Mouse (Mus musculus): ENCODE results near the gene Tmem145. TPM values are rescaled to one million over a fixed set of nuclear protein-coding genes. Genes with fewer than 3 reads are reported as not detected.

Gene Tmem145
- polyA plus RNA-seq, 1 experiment from 2014 or later, result 14.1 TPM

GRCm38 (mm10) chr7:25301063-25301462, 4.8 kb upstream of the Tmem145 start, which contains the start of gene Prr19:
Prr19 (plus strand) TSS chr7:25301411.
- 63% methylated on average over 19 of the region's 19 CpGs for WGBS
- H3K4me2 ChIP-seq, result no peak within 1 kb of the TSS; the same call in 1 of the 2 replicates
- H3K9ac ChIP-seq, result no peak within 1 kb of the TSS
- peaks cover 1% of the 10 kb centered on the region for H3K36me3 ChIP-seq (ENCODE audit: poor library complexity, severe bottlenecking)
- H3K4me3 ChIP-seq, result no peak within 1 kb of the TSS
- H3K27me3 ChIP-seq, result no peaks in the 10 kb centered on the region
- H3K4me1 ChIP-seq, result peaks cover 28% of the 10 kb centered on the region
- no peaks in the 10 kb centered on the region for H3K9me3 ChIP-seq (replicated peaks)
- no peak for ATAC-seq
- H3K27ac ChIP-seq, result no peak within 1 kb of the TSS

DNA sequence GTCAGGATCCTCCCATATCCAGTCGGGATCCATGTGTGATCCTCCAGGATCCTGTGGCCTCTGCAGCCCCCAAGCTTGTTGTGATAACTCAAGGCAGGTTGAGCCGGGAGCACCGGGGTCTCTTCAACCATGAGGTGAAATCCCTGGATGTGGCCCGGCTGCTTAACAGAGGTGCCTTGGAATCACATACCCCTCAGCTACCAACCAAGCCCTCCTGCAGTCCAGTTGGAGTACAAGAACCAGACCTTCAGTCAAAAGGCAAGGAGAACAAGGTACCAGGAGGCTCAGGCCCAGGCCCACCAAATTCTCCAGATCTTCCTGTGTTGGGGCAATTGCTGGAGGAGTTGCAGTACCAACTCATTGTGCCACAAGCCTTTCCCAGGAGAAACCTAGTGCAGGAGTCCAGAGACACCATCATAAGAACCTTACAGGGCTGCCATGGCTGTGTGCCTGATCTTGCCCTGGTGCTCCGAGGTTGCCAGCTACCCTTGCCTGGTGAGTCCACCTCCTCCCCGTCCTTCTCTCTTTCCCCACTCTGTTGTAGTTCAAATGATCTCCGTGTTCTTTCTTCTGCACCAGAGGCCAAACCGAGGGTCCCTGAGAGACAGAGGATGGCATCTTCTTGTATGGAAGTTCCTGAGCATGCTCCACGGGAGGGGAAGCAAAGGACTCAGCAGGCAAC, 2.8 kb upstream of the Tmem145 start:
- 82% methylated on average over 9 of the region's 9 CpGs for WGBS
- ATAC-seq, result no peak
- Histone ChIP-seq H3K4me1 (peaks cover 20% of the 10 kb centered on the region), H3K4me2 (no peak overlapping the region), H3K36me3 (ENCODE audit: poor library complexity, severe bottlenecking) (no peaks in the 10 kb centered on the region), H3K27ac (no peak overlapping the region), H3K27me3 (peaks cover 10% of the 10 kb centered on the region), H3K4me3 (no peak overlapping the region), H3K9me3 (replicated peaks) (no peaks in the 10 kb centered on the region), H3K9ac (no peak overlapping the region)

- Histone ChIP-seq H3K9ac (no peak overlapping the region), H3K9me3 (replicated peaks) (no peaks in the 10 kb centered on the region), H3K27ac (no peak overlapping the region), H3K36me3 (ENCODE audit: poor library complexity, severe bottlenecking) (no peaks in the 10 kb centered on the region), H3K4me2 (no peak overlapping the region), H3K4me1 (peaks cover 15% of the 10 kb centered on the region), H3K4me3 (no peak overlapping the region), H3K27me3 (peaks cover 15% of the 10 kb centered on the region)
- ATAC-seq, result no peak
- 93% methylated on average over 3 of the region's 3 CpGs for WGBS
These were observed 2.3 kb upstream of the Tmem145 start for GRCm38 (mm10) chr7:25303685-25304006.

- Histone ChIP-seq H3K36me3 (ENCODE audit: poor library complexity, severe bottlenecking) (no peaks in the 10 kb centered on the region), H3K4me1 (peaks cover 14% of the 10 kb centered on the region), H3K27me3 (peaks cover 19% of the 10 kb centered on the region), H3K9me3 (replicated peaks) (no peaks in the 10 kb centered on the region), H3K9ac (peak overlapping the region; percentile 71), H3K4me2 (peak overlapping the region; percentile 80), H3K27ac (peak overlapping the region; percentile 66), H3K4me3 (peak overlapping the region; percentile 48)
- no peak; the same call in 1 of the 2 replicates for ATAC-seq
- 1% methylated on average over 2 of the region's 2 CpGs for WGBS
These were observed 425 bp upstream of the Tmem145 start for GRCm38 (mm10) chr7:25305481-25305880.

- 51% methylated on average over 2 of the region's 2 CpGs for WGBS
- H3K36me3 ChIP-seq (ENCODE audit: poor library complexity, severe bottlenecking), result no peaks in the 10 kb centered on the region
- H3K9me3 ChIP-seq (replicated peaks), result no peaks in the 10 kb centered on the region
- H3K27me3 ChIP-seq, result peaks cover 26% of the 10 kb centered on the region
- peak overlapping the region; percentile 31; the same call in 1 of the 2 replicates for H3K27ac ChIP-seq
- peak overlapping the region; percentile 48 for H3K4me3 ChIP-seq
- H3K4me1 ChIP-seq, result peaks cover 10% of the 10 kb centered on the region
- peak overlapping the region; percentile 71 for H3K9ac ChIP-seq
- H3K4me2 ChIP-seq, result peak overlapping the region; percentile 80
- peak; percentile 34; the same call in 1 of the 2 replicates for ATAC-seq
These were observed 699 bp downstream of the Tmem145 start for GRCm38 (mm10) chr7:25306614-25306996.

DNA sequence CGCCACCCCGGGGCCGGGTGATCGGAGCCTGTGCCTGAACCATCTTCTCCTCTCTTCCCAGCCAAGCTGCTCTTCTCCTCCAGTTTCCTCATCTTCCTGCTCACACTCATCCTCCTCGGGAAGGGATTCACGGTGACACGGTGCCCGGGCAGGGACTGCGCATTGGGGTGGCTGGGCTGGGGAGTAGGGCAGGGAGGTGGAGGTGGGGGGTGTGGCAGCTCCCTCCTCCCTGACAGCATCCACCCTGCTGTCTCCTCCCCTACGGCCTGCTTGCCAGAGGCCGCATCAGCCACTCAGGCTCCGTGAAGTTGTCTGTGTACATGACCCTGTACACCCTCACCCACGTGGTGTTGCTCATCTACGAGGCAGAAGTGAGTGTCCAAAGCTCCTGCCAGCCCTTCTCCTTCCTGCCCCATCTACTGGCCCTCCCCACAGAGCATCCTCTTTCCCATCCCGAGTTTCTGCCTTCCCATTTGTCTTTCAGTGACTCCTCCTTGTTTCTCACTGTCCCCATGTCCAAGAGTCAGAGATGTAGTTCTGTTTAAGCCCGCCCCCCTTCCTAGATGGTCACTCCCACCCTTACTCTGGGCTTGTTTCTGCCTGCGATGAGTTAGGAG, 2.9 kb downstream of the Tmem145 start:
- no peak overlapping the region for H3K4me3 ChIP-seq
- H3K4me2 ChIP-seq, result no peak overlapping the region
- no peak for ATAC-seq
- no peaks in the 10 kb centered on the region for H3K9me3 ChIP-seq (replicated peaks)
- H3K36me3 ChIP-seq (ENCODE audit: poor library complexity, severe bottlenecking), result no peaks in the 10 kb centered on the region
- H3K4me1 ChIP-seq, result peaks cover 10% of the 10 kb centered on the region
- peaks cover 48% of the 10 kb centered on the region for H3K27me3 ChIP-seq
- 69% methylated on average over 17 of the region's 17 CpGs for WGBS
- no peak overlapping the region for H3K9ac ChIP-seq
- no peak overlapping the region for H3K27ac ChIP-seq

DNA sequence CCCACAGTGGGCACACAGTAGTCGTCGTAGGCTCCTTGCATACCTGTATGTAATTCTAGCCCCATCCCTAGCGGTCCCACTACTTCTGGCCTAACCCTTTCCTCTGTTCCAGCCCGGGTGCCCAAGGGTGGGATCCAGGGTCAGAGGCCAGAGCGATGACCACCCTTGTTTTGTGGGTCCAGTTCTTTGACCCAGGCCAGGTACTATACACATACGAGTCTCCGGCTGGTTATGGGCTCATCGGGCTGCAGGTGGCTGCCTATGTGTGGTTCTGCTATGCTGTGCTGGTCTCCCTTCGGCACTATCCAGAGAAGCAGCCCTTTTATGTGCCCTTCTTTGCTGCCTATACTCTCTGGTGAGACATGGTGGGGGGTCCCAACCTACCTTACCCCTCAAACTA, 3.5 kb downstream of the Tmem145 start:
- no peak overlapping the region for H3K4me2 ChIP-seq

GRCm38 (mm10) chr7:25311193-25311592, 5.3 kb downstream of the Tmem145 start:
- H3K4me1 ChIP-seq, result peaks cover 19% of the 10 kb centered on the region
- H3K36me3 ChIP-seq (ENCODE audit: poor library complexity, severe bottlenecking), result no peaks in the 10 kb centered on the region
- H3K27ac ChIP-seq, result no peak overlapping the region
- 82% methylated on average over 11 of the region's 11 CpGs for WGBS
- no peak for ATAC-seq
- H3K9ac ChIP-seq, result no peak overlapping the region
- H3K9me3 ChIP-seq (replicated peaks), result no peaks in the 10 kb centered on the region
- peaks cover 72% of the 10 kb centered on the region for H3K27me3 ChIP-seq
- H3K4me2 ChIP-seq, result no peak overlapping the region
- H3K4me3 ChIP-seq, result no peak overlapping the region

More for the DNA sequence above, 3.5 kb downstream of the Tmem145 start:
- Histone ChIP-seq H3K4me1 (peaks cover 10% of the 10 kb centered on the region), H3K27ac (no peak overlapping the region), H3K9ac (no peak overlapping the region), H3K36me3 (ENCODE audit: poor library complexity, severe bottlenecking) (no peaks in the 10 kb centered on the region), H3K9me3 (replicated peaks) (no peaks in the 10 kb centered on the region), H3K4me3 (no peak overlapping the region), H3K27me3 (peaks cover 54% of the 10 kb centered on the region)
- WGBS, result 92% methylated on average over 9 of the region's 9 CpGs
- no peak for ATAC-seq

GRCm38 (mm10) chr7:25313325-25313724, 7.4 kb downstream of the Tmem145 start:
- H3K4me3 ChIP-seq, result no peak overlapping the region
- peaks cover 60% of the 10 kb centered on the region for H3K27me3 ChIP-seq
- H3K36me3 ChIP-seq (ENCODE audit: poor library complexity, severe bottlenecking), result no peaks in the 10 kb centered on the region
- ATAC-seq, result no peak
- no peaks in the 10 kb centered on the region for H3K9me3 ChIP-seq (replicated peaks)
- no peak overlapping the region for H3K4me2 ChIP-seq
- 35% methylated on average over 7 of the region's 7 CpGs for WGBS
- peaks cover 31% of the 10 kb centered on the region for H3K4me1 ChIP-seq
- H3K9ac ChIP-seq, result no peak overlapping the region
- H3K27ac ChIP-seq, result no peak overlapping the region

DNA sequence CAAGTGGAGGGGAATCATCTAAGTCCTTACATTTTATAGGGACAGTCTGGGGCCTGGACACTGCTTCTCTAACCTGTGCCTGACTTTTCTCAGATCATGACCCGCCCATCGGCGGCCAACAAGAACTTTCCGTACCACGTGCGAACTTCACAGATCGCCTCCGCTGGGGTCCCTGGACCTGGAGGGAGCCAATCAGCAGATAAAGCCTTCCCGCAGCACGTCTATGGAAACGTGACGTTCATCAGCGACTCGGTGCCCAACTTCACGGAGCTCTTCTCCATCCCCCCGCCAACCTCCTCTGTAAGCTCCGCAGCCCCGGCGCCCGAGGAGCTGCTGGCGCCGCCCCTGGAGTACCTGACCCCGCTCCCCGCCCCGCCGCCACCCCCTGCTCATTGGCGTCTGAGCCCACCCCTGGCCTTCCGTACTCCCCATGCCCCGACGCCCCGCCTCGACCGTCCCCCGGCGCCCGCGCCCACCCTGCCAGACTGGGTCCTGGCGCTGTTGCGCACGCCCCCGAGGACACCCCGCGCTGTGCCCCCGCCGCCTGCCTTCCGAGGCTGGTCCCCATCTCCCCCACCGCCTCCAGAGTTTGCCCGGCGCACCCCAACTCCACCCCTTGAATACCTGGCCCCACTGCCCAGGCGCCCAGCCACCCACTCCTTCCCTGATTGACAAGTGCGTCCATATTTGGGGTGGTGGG, 8.8 kb downstream of the Tmem145 start:
- H3K27me3 ChIP-seq, result peaks cover 54% of the 10 kb centered on the region
- WGBS, result 1% methylated on average over 47 of the region's 51 CpGs
- no peak for ATAC-seq
- H3K4me2 ChIP-seq, result peak overlapping the region; percentile 94
- no peaks in the 10 kb centered on the region for H3K9me3 ChIP-seq (replicated peaks)
- no peaks in the 10 kb centered on the region; the same call in 1 of the 2 replicates for H3K36me3 ChIP-seq (ENCODE audit: poor library complexity, severe bottlenecking)
- H3K4me1 ChIP-seq, result peaks cover 35% of the 10 kb centered on the region
- H3K27ac ChIP-seq, result no peak overlapping the region
- peak overlapping the region; percentile 67 for H3K4me3 ChIP-seq
- H3K9ac ChIP-seq, result peak overlapping the region; percentile 64

DNA sequence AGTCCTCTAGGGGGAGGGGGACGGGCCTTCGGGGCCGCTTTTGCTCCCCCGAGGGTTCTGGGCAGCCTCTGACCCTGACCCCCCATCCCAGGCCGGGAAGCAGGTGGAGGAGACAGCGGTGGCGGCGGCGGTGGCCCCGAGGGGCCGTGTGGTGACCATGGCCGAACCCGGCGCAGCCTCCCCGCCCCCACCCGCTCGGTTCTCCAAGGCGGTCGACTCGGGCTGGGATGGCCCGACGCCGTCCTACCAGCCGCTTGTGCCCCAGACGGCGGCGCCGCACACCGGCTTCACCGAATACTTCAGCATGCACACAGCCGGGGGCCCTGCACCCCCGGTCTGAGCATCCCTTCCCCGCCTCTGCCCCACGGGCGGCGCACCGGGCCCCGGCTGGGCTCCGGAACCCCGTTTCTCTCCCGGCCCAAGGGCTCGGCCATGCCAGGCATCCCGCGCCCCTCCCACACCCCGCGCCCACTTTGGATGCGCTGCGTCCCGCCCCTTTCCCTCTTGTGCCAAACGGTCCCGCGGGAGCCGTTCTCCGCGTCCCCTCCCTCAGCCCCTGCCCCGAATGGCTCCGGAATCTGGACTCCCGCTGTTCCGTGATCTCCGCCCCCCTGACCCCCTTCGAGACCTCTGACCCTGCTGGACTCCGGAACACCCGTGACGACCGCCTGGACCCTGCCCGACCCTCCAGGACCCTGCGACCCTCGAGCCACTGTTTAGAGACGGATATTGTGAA, 9.6 kb downstream of the Tmem145 start:
- Histone ChIP-seq H3K4me2 (peak overlapping the region; percentile 94), H3K36me3 (ENCODE audit: poor library complexity, severe bottlenecking) (no peaks in the 10 kb centered on the region; the same call in 1 of the 2 replicates), H3K9me3 (replicated peaks) (no peaks in the 10 kb centered on the region), H3K27me3 (peaks cover 54% of the 10 kb centered on the region), H3K27ac (no peak overlapping the region), H3K4me1 (peaks cover 35% of the 10 kb centered on the region), H3K9ac (peak overlapping the region; percentile 64), H3K4me3 (peak overlapping the region; percentile 67)
- under 1% methylated on average over 43 of the region's 69 CpGs for WGBS
- ATAC-seq, result no peak

Measured in forebrain, embryonic 13.5 days (tissue).